Mouse (Mus musculus) large intestine, adult 2 months (tissue): ENCODE measurements around the gene Prss34. TPM values are rescaled to one million over a fixed set of nuclear protein-coding genes. Genes with fewer than 3 reads are reported as not detected.
A peak's percentile ranks its signal among the peaks of the same experiment; 100 is the strongest.

ENCODE experiments used
- DNase-seq: peaks from one replicate; pipeline ENCODE4 v3.0.0-alpha.2; 2012; ENCODE audit warnings: low read depth, low spot score
- WGBS: fragments of 180-500 bp; shearing (Covaris S2); methylation state at CpG from one replicate; pipeline ENCODE4 v1.1.7; 2018; 5-methylcytosine and 5-hydroxymethylcytosine counted together
- polyA plus RNA-seq: library from polyadenylated mRNA; depleted of rRNA; stranded (reverse); fragments of >200 nt; gene quantifications from 2 replicates; pipeline ENCODE4 v1.2.3, GENCODE M21; 2012; rRNA removed

Gene Prss34
- polyA plus RNA-seq = not detected in 2 replicates

DNA sequence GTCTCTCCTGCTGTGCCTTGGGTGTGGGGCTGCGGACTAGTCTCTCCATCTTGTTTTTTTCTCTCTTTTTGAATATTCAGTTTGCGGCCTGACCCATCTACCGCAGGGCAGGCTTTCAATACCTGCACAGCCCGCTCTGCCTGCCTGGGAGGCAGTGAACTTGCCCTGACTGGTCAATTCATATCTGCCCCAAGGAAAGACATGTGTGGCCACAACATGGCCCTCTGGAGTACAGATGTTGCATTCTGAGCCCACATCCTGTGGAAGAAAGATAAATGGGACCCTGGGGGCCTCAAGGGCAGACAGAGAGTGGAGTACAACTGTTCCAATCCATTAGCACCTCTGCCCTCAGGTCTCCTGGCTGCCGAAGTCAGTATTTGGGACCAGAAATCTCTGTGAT, at the start of gene Prss34:
Prss34 (plus strand) TSS at position 301 of the 400 bp plus-strand sequence.
- no peak for DNase-seq
- 79% methylated on average over 5 of the region's 5 CpGs for WGBS

DNA sequence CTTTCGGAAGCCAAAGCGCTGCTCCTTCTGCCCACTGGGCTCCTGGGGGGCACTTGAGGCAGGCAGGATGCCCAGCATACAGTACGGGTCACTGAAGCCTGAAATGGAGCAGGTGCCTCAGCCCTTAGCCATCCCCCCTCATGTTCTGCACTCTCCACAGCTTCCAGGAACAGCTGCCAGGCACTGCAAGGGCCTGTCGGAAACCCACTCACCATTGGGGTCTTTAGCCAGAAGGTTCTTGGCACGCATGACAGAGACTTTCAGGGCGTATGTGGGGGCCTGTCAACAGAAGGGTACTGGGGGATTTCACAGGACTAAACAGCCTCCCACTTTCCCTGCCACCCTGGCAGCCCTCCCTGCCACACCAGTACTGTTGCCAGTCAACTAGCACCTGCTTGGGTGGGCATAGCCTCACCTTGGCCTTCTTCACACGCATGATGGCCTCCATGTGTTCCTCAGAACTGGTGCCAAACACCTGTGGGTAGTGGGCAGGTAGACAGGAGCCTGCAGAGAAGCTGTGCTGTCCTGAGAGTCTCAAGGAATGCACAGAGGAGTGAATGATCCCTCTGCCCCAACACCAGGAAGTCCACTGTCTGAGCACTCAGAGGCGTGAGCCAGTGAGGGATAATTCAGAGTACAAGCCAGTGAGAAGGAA, 47.9 kb upstream of the Prss34 start:
- no peak for DNase-seq
- WGBS = 64% methylated on average over 8 of the region's 8 CpGs

GRCm38 (mm10) chr17:25252643-25253042, 45.6 kb upstream of the Prss34 start:
- DNase-seq = no peak
- 47% methylated on average over 3 of the region's 3 CpGs for WGBS

DNA sequence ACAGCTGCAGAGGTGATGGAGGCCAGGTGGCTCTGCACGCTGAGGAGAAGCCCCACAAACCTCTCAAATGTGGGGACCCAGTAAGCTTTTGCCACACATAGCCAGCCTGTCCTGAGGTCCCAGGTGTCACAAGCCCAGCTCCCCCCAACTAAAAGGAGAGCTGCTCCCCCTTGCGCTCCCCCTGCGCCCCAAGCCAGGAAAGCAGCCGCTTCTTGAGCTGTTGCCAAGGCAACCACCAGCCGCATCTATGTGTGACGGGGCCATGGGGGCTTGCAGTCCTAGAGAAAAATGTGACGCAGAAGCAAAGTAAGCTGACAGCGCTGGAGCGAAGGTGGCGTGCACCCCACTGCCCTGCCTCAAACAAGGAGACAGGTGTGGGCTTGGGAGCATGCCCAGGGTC, 44.4 kb upstream of the Prss34 start:
- 35% methylated on average over 10 of the region's 10 CpGs for WGBS

DNA sequence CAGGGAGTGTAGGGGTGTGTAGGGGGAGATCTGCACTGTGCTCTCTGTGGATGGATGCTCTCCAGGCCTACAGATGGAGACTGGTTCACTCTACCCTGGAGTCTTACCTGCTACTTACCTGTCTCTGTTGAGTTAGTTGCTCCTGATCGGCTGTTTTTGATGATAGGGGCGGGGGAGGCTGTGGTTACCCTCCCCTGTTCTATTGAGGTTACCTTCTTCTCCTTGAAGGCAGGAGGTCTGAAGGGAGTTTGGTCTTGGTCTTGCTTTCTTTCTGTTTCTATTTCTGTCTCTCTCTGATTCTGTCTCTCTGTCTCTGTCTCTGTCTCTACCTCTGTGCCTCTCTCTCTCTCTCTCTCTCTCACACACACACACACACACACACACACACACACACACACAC, 43.1 kb upstream of the Prss34 start:
- 60% methylated on average over 2 of the region's 2 CpGs for WGBS

More for the DNA sequence above, 44.4 kb upstream of the Prss34 start:
- no peak for DNase-seq

DNA sequence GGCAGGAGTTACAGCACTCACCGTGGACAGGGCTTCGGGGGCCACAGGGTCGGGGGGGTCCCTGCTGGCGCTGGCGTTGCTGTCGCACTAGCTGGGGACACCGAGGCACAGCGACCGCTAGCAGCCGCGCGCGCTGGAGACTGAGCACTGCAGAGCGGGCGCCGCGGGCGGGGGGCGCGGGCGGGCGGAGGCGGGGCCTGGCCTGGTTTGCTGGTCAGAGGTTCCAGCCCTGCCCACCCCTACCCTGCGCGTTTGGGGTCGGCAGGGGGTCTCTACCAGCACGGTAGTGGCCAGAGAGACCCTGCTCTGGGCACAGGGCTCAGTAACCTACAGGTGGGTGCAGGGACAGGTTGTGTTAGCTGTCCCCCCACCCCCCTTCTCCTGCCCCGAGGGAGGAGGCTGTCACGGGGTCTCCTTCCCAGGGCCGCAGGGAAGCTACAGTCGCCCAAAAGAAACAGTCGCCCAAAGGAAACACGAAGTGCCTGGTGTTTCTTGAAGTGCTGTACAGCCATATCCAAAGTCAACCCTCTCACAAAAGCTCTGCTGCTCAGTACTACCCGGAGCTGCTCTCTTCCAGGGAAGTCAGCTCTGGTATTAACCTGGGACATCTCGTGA, 41.9 kb upstream of the Prss34 start, which contains the start of gene Baiap3:
Baiap3 (minus strand) TSS at position 225 of the 615 bp plus-strand sequence.
- 4% methylated on average over 30 of the region's 35 CpGs for WGBS
- no peak for DNase-seq

More for the DNA sequence above, 43.1 kb upstream of the Prss34 start:
- DNase-seq = no peak

DNA sequence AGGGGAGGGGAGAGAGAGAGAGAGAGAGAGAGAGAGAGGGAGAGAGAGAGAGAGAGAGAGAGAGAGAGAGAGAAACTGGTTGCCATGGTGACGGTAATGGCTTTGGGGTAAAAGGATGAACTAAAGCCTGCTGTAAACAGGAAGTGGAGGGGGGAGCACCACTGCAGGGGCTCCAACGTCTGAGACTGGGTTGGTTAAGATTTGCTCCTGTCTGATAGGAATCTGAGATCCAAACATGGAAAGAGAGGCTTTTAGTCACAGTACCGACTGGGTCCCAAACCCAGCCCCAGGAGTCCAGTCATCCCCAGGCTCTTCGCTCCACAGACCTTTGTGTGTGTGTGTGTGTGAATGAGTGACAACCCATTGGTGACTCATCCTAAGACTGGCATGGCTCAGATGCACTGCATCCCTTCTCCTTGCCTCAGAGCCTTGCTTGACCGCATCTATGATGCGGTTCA, 40.4 kb upstream of the Prss34 start:
- WGBS = 54% methylated on average over 6 of the region's 6 CpGs
- no peak for DNase-seq

GRCm38 (mm10) chr17:25264453-25264852, 33.7 kb upstream of the Prss34 start:
- no peak for DNase-seq
- 48% methylated on average over 3 of the region's 3 CpGs for WGBS

DNA sequence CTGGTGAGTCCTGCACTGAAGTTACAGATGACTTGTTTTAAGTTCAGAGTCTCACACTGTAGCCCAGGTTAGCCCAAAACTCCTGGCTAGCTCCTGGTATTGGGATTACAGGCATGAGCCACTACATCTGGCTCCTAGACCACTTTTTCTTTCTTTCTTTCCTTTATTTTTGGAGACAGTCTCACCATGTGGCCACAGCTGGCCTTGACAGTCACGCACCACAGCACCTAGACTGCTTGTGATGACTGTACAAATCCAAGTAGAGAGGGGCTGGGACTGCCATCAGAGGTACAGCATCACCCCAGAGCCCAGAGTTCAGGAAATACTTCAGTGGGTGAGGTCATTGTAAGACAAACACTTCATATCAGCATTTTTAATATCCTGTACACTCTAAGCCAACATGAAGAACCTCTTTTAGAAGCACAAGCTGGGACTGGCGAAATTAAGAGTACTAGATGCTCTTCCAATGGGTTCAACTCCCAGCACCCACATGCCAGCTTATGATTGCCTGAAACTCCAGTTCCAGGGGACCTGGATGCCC, 27.3 kb upstream of the Prss34 start:
- 43% methylated on average over 2 of the region's 2 CpGs for WGBS
- no peak for DNase-seq

GRCm38 (mm10) chr17:25272326-25272725, 25.9 kb upstream of the Prss34 start:
- DNase-seq = no peak
- WGBS = under 1% methylated on average over 10 of the region's 10 CpGs

GRCm38 (mm10) chr17:25272951-25273705, 25.1 kb upstream of the Prss34 start:
- WGBS = under 1% methylated on average over 86 of the region's 92 CpGs

DNA sequence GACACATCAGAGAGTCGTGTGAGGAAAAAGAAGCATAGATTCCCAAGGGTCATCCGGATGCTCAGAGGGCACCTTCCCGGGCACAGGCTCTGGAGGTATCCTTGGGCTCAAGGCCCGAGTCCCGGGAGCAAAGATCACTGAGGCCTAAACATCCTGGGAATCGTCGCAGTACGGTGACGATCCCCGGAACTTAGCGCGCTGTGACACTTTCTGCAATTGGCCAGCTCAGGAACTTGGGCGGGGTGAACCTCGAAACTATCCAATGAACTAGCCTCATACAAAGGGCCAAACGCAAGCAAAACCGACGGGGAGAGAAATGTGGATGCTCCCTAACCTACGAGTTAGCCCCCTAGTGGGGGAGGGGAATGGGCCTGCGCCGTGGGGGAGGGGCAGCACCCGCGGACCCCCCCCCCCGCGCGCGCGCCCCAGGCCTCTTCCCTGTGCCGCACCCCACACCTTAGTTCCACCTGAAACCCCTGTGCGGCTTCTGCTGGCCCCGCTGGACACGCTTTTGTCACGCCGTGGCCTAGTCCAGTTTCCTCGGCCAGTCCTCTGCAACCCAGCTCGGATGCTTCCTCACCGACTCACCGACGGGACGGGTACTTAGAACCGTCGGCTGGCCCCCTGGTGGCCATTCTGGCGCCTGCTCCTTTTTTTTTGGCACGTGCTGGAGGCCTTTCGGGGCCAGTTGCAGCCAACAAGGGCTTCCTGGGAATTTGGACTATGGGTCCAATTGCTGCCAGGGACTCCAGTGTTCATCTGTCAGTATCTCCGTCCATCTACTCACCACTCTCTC, 24.3 kb upstream of the Prss34 start:
- under 1% methylated on average over 45 of the region's 45 CpGs for WGBS

More at GRCm38 (mm10) chr17:25272951-25273705, 25.1 kb upstream of the Prss34 start:
- peak; percentile 67 for DNase-seq

GRCm38 (mm10) chr17:25274571-25275346, 23.4 kb upstream of the Prss34 start, which contains the start of gene Ube2i:
Gene Ube2i (minus strand): TSS chr17:25274622.
- no peak for DNase-seq
- 90% methylated on average over 9 of the region's 9 CpGs for WGBS

More for the DNA sequence above, 24.3 kb upstream of the Prss34 start:
- peak; percentile 96 for DNase-seq

GRCm38 (mm10) chr17:25275833-25276232, 22.4 kb upstream of the Prss34 start:
- WGBS = 95% methylated on average over 3 of the region's 3 CpGs
- no peak for DNase-seq

DNA sequence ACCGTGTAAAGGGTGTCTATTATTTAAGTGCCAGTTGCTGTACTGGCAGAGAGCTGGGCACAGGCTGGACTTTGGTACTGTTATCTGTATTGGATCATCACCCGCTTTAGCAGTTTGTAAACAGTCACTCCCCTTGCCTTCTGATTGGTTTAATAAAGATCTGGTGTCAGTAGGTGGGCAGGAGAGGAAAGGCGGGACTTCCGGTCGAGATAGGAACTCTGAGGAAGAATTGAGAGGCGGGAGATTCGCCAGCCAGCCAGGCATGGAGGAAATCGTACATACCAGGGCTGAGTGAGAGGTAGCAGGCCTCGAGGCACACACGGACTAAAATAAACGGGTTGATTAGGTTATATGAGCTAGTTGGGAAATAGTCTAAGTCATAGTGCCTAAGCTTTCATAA, 16.1 kb upstream of the Prss34 start:
- peak; percentile 90 for DNase-seq
- 10% methylated on average over 11 of the region's 11 CpGs for WGBS

GRCm38 (mm10) chr17:25285033-25285432, 13.2 kb upstream of the Prss34 start:
- WGBS = 16% methylated on average over 3 of the region's 3 CpGs
- peak; percentile 76 for DNase-seq

- WGBS = 9% methylated on average over 4 of the region's 4 CpGs
- DNase-seq = no peak
These were observed 9.4 kb upstream of the Prss34 start for GRCm38 (mm10) chr17:25288842-25289241.

DNA sequence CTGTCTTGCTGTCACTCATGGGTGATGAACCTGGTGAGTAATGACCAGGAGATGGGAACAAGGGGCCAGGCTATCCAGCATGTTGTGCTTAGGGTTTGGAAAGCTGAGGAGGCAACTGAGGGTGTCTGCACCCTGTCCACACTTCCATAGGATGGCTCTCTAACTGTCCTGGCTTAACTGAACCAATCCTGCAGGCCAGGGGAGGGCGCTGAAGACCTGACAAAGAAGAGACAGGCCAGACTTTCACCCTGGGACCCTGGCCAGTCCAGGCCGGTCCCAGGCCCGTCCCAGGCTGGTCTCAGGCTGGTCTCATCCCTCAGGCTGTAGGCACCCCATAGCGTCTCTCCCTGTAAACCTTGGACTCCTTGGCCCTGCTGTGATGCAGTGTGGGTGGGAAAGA, 7.8 kb upstream of the Prss34 start:
- no peak for DNase-seq
- 28% methylated on average over 4 of the region's 4 CpGs for WGBS
